In the genomic region with DNA sequence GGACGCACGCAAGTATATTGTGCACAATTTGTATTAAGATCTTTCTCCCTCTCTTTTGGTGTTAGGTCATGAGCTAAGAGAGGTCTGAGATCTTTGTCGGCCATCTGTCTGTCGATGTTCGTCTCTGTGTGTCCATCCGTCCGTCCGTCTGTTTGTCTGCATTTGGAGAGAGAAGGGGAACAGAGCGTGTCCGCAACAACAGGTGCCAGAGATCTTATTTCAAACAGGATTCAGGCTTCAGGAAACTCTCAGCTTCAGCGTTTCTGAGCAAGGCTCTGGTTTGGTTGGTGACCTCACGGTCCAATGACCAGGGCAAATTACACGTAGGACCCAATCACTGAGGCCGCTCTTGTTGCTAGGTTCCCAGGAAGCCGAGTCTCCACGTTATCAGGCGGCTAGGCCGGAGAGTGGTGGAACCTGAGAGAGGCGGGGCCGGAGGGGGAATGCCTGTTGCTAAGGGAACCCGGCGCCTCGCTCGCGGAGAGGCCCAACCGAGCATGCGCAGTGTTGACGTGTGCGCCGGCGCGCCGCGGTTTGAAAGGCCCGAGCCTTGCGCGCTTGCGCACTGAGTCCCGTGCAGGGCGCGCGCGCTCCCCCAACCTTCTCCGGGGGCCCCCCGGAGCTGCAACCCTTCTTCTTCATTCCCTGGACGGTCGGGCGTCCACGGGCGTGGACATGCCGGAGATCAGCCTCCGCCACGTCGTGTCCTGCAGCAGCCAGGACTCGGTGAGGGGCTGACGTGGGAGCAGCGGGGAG, we compare ENCODE assay signal across 8 mouse cellular contexts. TPM values are rescaled to one million over a fixed set of nuclear protein-coding genes. Genes with fewer than 3 reads are reported as not detected.
DNase-seq lines count a peak whose midpoint lies in the region; ATAC-seq lines count a peak whose summit lies in the region.

No protein-coding gene starts in this region.

- ATAC-seq in megakaryocyte progenitor cell, adult 5-6 weeks (replicated peaks; ENCODE audit: poor library complexity): peak; percentile 100

- DNase-seq in adipocyte (ENCODE audit: low spot score): peak; percentile 98
- peak; percentile 100 for DNase-seq in embryo, embryonic 10 days (ENCODE audit: low spot score)
- DNase-seq in gastrocnemius, postnatal 10 days: peak; percentile 99
- peak; percentile 99 for DNase-seq in induced T-regulatory cell, adult 2 months (ENCODE audit: low read depth)
- DNase-seq in left cerebral cortex, adult 9 months (ENCODE audit: low spot score in 2 of 2): peak; percentile 98 to 99
- DNase-seq in right cerebral cortex, postnatal 14 days: peak; percentile 99
- DNase-seq in urinary bladder, postnatal 36 days (ENCODE audit: low spot score in 2 of 2): peak; percentile 99

RNA-seq across cellular contexts. Expression of a gene that starts 0.7 kb away (rescaled TPM):
- total RNA-seq in gastrocnemius, postnatal 10 days (2021): 10 to 100 TPM; 22.5 to 26.3 TPM
- 35.8 and 43.4 TPM in 2 replicates for total RNA-seq in megakaryocyte progenitor cell, adult 5-6 weeks (2015)
- 40.0 and 44.3 TPM in 2 replicates for total RNA-seq in megakaryocyte progenitor cell, adult 5-6 weeks (2017)

RNA-seq across cellular contexts. Expression of a gene that starts 0.9 kb away (rescaled TPM):
- not detected for total RNA-seq in gastrocnemius, postnatal 10 days (2021)
- not detected in 2 replicates for total RNA-seq in megakaryocyte progenitor cell, adult 5-6 weeks (2015)
- total RNA-seq in megakaryocyte progenitor cell, adult 5-6 weeks (2017): not detected in 2 replicates

RNA-seq across cellular contexts. Expression of a gene that starts 16.3 kb away (rescaled TPM):
- 10 to 100 TPM; 12.8 to 15.3 TPM for total RNA-seq in gastrocnemius, postnatal 10 days (2021)
- total RNA-seq in megakaryocyte progenitor cell, adult 5-6 weeks (2015): 3.2 and 4.4 TPM in 2 replicates
- total RNA-seq in megakaryocyte progenitor cell, adult 5-6 weeks (2017): 4.7 and 5.3 TPM in 2 replicates

RNA-seq across cellular contexts. Expression of a gene that starts 34.6 kb away (rescaled TPM):
- total RNA-seq in gastrocnemius, postnatal 10 days (2021): not detected
- total RNA-seq in megakaryocyte progenitor cell, adult 5-6 weeks (2015): not detected in 2 replicates
- not detected in 2 replicates for total RNA-seq in megakaryocyte progenitor cell, adult 5-6 weeks (2017)

RNA-seq across cellular contexts. Expression of a gene that starts 40.0 kb away (rescaled TPM):
- 10 to 100 TPM; 11.4 to 11.6 TPM for total RNA-seq in gastrocnemius, postnatal 10 days (2021)
- total RNA-seq in megakaryocyte progenitor cell, adult 5-6 weeks (2015): 2.0 and 2.2 TPM in 2 replicates
- 1.3 and 3.6 TPM in 2 replicates for total RNA-seq in megakaryocyte progenitor cell, adult 5-6 weeks (2017)

Comparison
In these comparisons a context has a peak if more than half of its experiments do, and no peak if none do; other contexts are left out.
1. Peak in every context shown above with its lines: DNase-seq and ATAC-seq.